Mouse (Mus musculus): ENCODE measurements around the gene Vamp9. TPM values are rescaled to one million over a fixed set of nuclear protein-coding genes. Genes with fewer than 3 reads are reported as not detected.

Gene Vamp9
- total RNA-seq, 1 experiment: not detected

DNA sequence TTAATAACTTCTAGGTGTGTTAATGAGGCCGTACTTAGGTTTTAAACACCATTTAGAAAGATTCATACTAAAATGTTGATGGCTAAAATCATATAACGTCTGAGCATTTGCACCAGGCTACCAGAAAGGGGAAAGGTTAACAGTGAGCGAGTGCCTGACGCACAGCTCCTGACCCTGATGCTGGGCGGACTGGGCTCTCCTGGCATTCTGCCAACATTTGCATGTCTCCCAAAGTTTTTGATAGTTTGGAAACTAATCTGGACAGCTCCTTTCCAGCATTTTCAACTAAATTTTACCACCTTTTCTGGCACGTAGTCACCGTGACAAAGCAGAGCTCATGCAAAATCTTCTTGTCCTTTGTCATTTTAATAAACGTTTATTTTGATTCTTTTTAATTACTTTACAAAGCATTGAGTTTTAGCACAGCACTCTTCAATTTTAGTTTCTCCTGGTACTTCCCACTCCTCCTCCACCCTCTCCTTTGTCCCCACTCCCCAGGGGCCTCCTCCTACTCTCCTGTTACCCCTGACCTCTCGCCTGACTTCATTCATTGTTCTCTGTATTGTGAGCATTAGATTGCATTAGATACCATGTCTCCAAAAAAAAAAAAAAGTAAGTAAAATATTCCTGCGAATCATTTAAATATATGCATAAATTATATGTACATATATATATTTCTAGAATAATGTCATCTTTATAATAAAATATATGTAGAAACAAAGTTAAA, 35.9 kb downstream of the Vamp9 start:
- in situ Hi-C loops (cut with MboI; ENCODE audit: low sequenced_read_pairs in 2 of 2, unreplicated experiment in 2 of 2): no loop called here
- DNase-seq (ENCODE audit: low read depth, low spot score): no peak

DNA sequence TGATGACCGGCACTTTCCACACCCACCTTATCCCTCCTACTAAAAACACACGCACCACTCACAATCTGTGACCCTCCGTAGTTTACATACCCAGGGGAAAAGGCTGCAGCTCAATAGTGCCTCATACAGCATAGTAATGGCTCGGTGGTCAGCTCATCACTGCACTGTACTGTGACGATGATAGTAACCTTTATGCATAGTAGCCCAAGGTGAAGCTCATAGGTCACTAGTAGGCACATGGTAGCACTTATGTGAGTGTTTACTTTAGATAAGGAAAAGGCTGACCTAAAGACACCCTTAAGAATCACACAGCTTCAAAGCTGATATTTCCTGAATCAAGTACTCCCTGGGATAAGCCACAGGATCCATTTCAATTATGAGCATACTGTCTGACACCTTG, 46.5 kb downstream of the Vamp9 start:
- in situ Hi-C loops (cut with MboI; ENCODE audit: low sequenced_read_pairs in 2 of 2, unreplicated experiment in 2 of 2): no loop called here

More for the DNA sequence above, 35.9 kb downstream of the Vamp9 start:
- no peak for TF ChIP-seq HCFC1 (IDR thresholded peaks at IDR 0.05; ENCODE audit: borderline replicate concordance, insufficient read depth, low read length)
- TF ChIP-seq ZNF384 (IDR thresholded peaks at IDR 0.05; ENCODE audit: low read depth, low read length): peak; percentile 69
- Histone ChIP-seq H3K27ac (ENCODE audit: insufficient read depth, low read depth, low read length, poor library complexity, severe bottlenecking) (no peak overlapping the region; the same call in 1 of the 2 replicates), H3K9ac (ENCODE audit: insufficient read depth, low read depth, low read length, poor library complexity, severe bottlenecking) (no peak overlapping the region), H3K9me3 (ENCODE audit: control insufficient read depth, insufficient read depth, low read depth, low read length) (no peaks in the 10 kb centered on the region), H3K4me1 (ENCODE audit: control insufficient read depth in 2 of 2, insufficient read depth in 2 of 2, low read length in 2 of 2, poor library complexity in 1 of 2) (peaks cover 0 to 10% of the 10 kb centered on the region in 2 experiments; a peak in 2 of 4 replicates), H3K4me3 (ENCODE audit: insufficient read depth in 1 of 2, low read depth in 1 of 2, low read length in 2 of 2, poor library complexity in 1 of 2, severe bottlenecking in 1 of 2) (no peak overlapping the region), H3K36me3 (ENCODE audit: control insufficient read depth, insufficient read depth, low read length, poor library complexity, severe bottlenecking) (no peaks in the 10 kb centered on the region)

DNA sequence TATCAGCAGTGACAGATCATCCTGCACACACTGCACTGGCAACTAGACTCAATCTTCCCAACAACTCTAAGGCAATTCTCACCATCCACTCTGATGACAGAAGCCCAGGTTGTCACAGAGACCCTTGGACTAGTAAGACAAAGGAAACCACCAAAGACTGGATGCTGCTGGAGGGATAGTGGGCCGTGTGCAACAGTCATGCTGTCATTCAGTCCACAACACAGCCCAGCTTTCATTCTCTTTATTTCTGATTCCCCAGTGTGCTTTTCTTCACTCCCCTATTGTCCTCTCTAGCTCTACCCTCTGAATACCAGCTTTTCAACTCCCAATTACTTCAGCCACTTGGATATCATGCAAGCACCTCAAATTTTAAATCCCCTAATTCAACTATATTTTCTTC, 47.8 kb downstream of the Vamp9 start:
- Histone ChIP-seq H3K9me3 (ENCODE audit: control insufficient read depth, insufficient read depth, low read depth, low read length) (no peaks in the 10 kb centered on the region), H3K9ac (ENCODE audit: insufficient read depth, low read depth, low read length, poor library complexity, severe bottlenecking) (no peak overlapping the region), H3K4me3 (ENCODE audit: insufficient read depth in 1 of 2, low read depth in 1 of 2, low read length in 2 of 2, poor library complexity in 1 of 2, severe bottlenecking in 1 of 2) (no peak overlapping the region), H3K27ac (ENCODE audit: insufficient read depth, low read depth, low read length, poor library complexity, severe bottlenecking) (no peak overlapping the region), H3K4me1 (ENCODE audit: control insufficient read depth in 2 of 2, insufficient read depth in 2 of 2, low read length in 2 of 2, poor library complexity in 1 of 2) (no peaks in the 10 kb centered on the region), H3K36me3 (ENCODE audit: control insufficient read depth, insufficient read depth, low read length, poor library complexity, severe bottlenecking) (peaks cover 3% of the 10 kb centered on the region)
- in situ Hi-C loops (cut with MboI; ENCODE audit: low sequenced_read_pairs in 2 of 2, unreplicated experiment in 2 of 2): no loop called here
- DNase-seq (ENCODE audit: low read depth, low spot score): no peak
- TF ChIP-seq ZNF384 (IDR thresholded peaks at IDR 0.05; ENCODE audit: low read depth, low read length) (no peak), CHD2 (IDR thresholded peaks at IDR 0.05; ENCODE audit: low read depth, low read length) (no peak), ZC3H11A (IDR thresholded peaks at IDR 0.05; ENCODE audit: borderline replicate concordance, low read depth, low read length) (no peak), HCFC1 (IDR thresholded peaks at IDR 0.05; ENCODE audit: borderline replicate concordance, insufficient read depth, low read length) (no peak), MAFK (IDR thresholded peaks at IDR 0.05; ENCODE audit: insufficient read depth, low read depth, low read length) (no peak)

More for the DNA sequence above, 46.5 kb downstream of the Vamp9 start:
- DNase-seq (ENCODE audit: low read depth, low spot score): no peak
- TF ChIP-seq MAFK (IDR thresholded peaks at IDR 0.05; ENCODE audit: insufficient read depth, low read depth, low read length) (no peak), CHD2 (IDR thresholded peaks at IDR 0.05; ENCODE audit: low read depth, low read length) (no peak), HCFC1 (IDR thresholded peaks at IDR 0.05; ENCODE audit: borderline replicate concordance, insufficient read depth, low read length) (no peak), ZC3H11A (IDR thresholded peaks at IDR 0.05; ENCODE audit: borderline replicate concordance, low read depth, low read length) (no peak), ZNF384 (IDR thresholded peaks at IDR 0.05; ENCODE audit: low read depth, low read length) (no peak)
- no peak overlapping the region for H3K27ac ChIP-seq (ENCODE audit: insufficient read depth, low read depth, low read length, poor library complexity, severe bottlenecking)
- no peak overlapping the region for H3K4me3 ChIP-seq (ENCODE audit: insufficient read depth in 1 of 2, low read depth in 1 of 2, low read length in 2 of 2, poor library complexity in 1 of 2, severe bottlenecking in 1 of 2)
- H3K36me3 ChIP-seq (ENCODE audit: control insufficient read depth, insufficient read depth, low read length, poor library complexity, severe bottlenecking): peaks cover 3% of the 10 kb centered on the region
- no peaks in the 10 kb centered on the region for H3K4me1 ChIP-seq (ENCODE audit: control insufficient read depth in 2 of 2, insufficient read depth in 2 of 2, low read length in 2 of 2, poor library complexity in 1 of 2)
- H3K9me3 ChIP-seq (ENCODE audit: control insufficient read depth, insufficient read depth, low read depth, low read length): no peaks in the 10 kb centered on the region
- no peak overlapping the region for H3K9ac ChIP-seq (ENCODE audit: insufficient read depth, low read depth, low read length, poor library complexity, severe bottlenecking)

DNA sequence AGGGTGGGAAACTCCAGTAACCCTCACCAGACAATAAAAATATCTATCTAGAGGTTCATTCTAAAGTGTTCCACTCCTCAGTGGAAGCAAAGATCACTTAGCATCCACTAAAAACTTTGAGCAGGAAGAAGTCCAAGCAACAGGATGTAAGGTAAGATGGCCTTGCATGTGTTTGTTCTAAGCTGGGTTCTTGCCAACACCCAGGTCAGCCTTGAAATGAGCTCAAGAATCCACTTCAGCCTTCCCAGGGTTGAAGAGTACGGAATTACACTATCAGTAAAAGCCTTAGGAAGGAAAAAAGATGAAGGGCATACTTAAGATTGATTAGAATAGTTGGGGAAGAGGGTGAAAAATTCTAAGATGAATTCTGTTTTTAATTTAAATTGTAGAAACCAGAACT, 52.6 kb downstream of the Vamp9 start:
- no peak for DNase-seq (ENCODE audit: low read depth, low spot score)
- Histone ChIP-seq H3K9ac (ENCODE audit: insufficient read depth, low read depth, low read length, poor library complexity, severe bottlenecking) (no peak overlapping the region), H3K27ac (ENCODE audit: insufficient read depth, low read depth, low read length, poor library complexity, severe bottlenecking) (no peak overlapping the region), H3K9me3 (ENCODE audit: control insufficient read depth, insufficient read depth, low read depth, low read length) (no peaks in the 10 kb centered on the region), H3K36me3 (ENCODE audit: control insufficient read depth, insufficient read depth, low read length, poor library complexity, severe bottlenecking) (peaks cover 11% of the 10 kb centered on the region), H3K4me3 (ENCODE audit: insufficient read depth in 1 of 2, low read depth in 1 of 2, low read length in 2 of 2, poor library complexity in 1 of 2, severe bottlenecking in 1 of 2) (no peak overlapping the region), H3K4me1 (ENCODE audit: control insufficient read depth in 2 of 2, insufficient read depth in 2 of 2, low read length in 2 of 2, poor library complexity in 1 of 2) (peaks cover 0 to 1% of the 10 kb centered on the region in 2 experiments; a peak in 1 of 4 replicates)
- in situ Hi-C loops (cut with MboI; ENCODE audit: low sequenced_read_pairs in 2 of 2, unreplicated experiment in 2 of 2): no loop called here
- TF ChIP-seq CHD2 (IDR thresholded peaks at IDR 0.05; ENCODE audit: low read depth, low read length) (no peak), MAFK (IDR thresholded peaks at IDR 0.05; ENCODE audit: insufficient read depth, low read depth, low read length) (no peak), ZC3H11A (IDR thresholded peaks at IDR 0.05; ENCODE audit: borderline replicate concordance, low read depth, low read length) (no peak), ZNF384 (IDR thresholded peaks at IDR 0.05; ENCODE audit: low read depth, low read length) (no peak), HCFC1 (IDR thresholded peaks at IDR 0.05; ENCODE audit: borderline replicate concordance, insufficient read depth, low read length) (no peak)

All from ES-E14 (cell line).